Comparison of ENCODE assay signal across 9 mouse cellular contexts in the genomic region with DNA sequence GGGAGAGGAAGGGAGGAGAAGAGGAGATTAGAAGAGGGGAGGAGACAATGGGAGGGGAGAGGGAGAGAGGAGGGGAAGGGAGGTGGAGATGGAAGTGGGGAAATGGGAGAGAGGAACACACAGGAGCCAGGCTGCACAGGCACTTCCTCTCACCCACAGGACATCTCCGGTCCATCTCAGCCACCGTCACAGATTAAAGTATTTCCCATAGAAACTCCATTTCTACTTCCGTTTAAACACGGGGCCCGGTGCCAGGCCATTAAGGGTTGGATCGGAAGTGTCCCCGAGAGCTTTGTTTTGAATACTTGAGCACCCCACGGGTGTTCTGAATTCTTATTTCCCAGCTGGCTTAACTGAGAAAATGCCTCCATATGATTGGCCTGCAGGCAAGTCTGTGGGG.
DNase-seq lines count a peak whose midpoint lies in the region; ATAC-seq lines count a peak whose summit lies in the region.
"Had no signal": no experiment of that assay in that cellular context is flagged by ENCODE, and none has a peak within 500 bp of the region (broad histone marks: within the 10 kb centered on the region; RNA-seq: fewer than 3 reads in every experiment).

No protein-coding gene starts in this region.

- H3K27me3 ChIP-seq in lung, embryonic 16.5 days (ENCODE audit: control insufficient read depth, insufficient read depth, low read depth, low read length): no peaks in the 10 kb centered on the region

- H3K4me2 ChIP-seq in lung, embryonic 16.5 days (ENCODE audit: low read depth, low read length): no peak overlapping the region; the same call in 1 of the 2 replicates

- WGBS in lung, embryonic 16.5 days: 10% methylated on average over 8 of the region's 8 CpGs

- peaks cover 78% of the 10 kb centered on the region for H3K4me1 ChIP-seq in lung, embryonic 16.5 days (replicated peaks; ENCODE audit: control insufficient read depth, insufficient read depth, low read length)

- no peak overlapping the region for H3K4me3 ChIP-seq in lung, embryonic 16.5 days (ENCODE audit: low read length)
- H3K4me3 ChIP-seq: left cerebral cortex, adult 2 months; myocyte had no signal

- H3K27ac ChIP-seq in lung, embryonic 16.5 days (ENCODE audit: low read length): peak overlapping the region; percentile 93
- H3K27ac ChIP-seq: left cerebral cortex, adult 2 months had no signal

- no peaks in the 10 kb centered on the region for H3K9me3 ChIP-seq in lung, embryonic 16.5 days (ENCODE audit: control insufficient read depth, low read length)

- H3K36me3 ChIP-seq in lung, embryonic 16.5 days (ENCODE audit: control insufficient read depth, insufficient read depth, low read length): no peaks in the 10 kb centered on the region

- ATAC-seq in lung, embryonic 16.5 days (ENCODE audit: low read depth): peak; percentile 18

- 0 out of 2 replicates have a peak overlapping the region, but pooled peaks have one; percentile 28 for H3K9ac ChIP-seq in lung, embryonic 16.5 days (ENCODE audit: low read length)

- DNase-seq in Muller cell, postnatal 12 days (ENCODE audit: inconsistent ontology term): peak; percentile 55
- peak; percentile 69 for DNase-seq in adrenal gland, postnatal 14 days
- DNase-seq in heart, postnatal 4 days: peak; percentile 52
- DNase-seq in cerebellum, adult 9-10 months: no peak
- DNase-seq in layer of hippocampus, adult 8-10 months (ENCODE audit: low spot score in 2 of 2): no peak
- DNase-seq in thymus, postnatal 0 days (ENCODE audit: low spot score): no peak

Comparison
In these comparisons a context has a peak if more than half of its experiments do, and no peak if none do; other contexts are left out.
1. DNase-seq: peak in Muller cell, postnatal 12 days (single experiment), adrenal gland, postnatal 14 days (single experiment) and heart, postnatal 4 days (single experiment); none in cerebellum, adult 9-10 months (single experiment), layer of hippocampus, adult 8-10 months (0 of 2) and thymus, postnatal 0 days (single experiment).